Mouse (Mus musculus): ENCODE results near the gene Tmem150c.

- TF ChIP-seq EP300 (IDR thresholded peaks at IDR 0.05; ENCODE audit: low read depth) = no peak
- TF ChIP-seq CTCF (IDR thresholded peaks at IDR 0.05; ENCODE audit: low read depth) = no peak
These were observed 62.7 kb downstream of the Tmem150c start for GRCm38 (mm10) chr5:100096955-100097354.

All from liver, embryonic 14.5 days (tissue).